Mouse (Mus musculus) embryonic facial prominence, embryonic 11.5 days (tissue): Measurements from ENCODE around the gene Gpr157. TPM values are rescaled to one million over a fixed set of nuclear protein-coding genes. Genes with fewer than 3 reads are reported as not detected.
A peak's percentile ranks its signal among the peaks of the same experiment; 100 is the strongest.

Experiments used
- ATAC-seq: fragments of 200-750 bp; cut with Nextera tagmentation; replicated peaks from 2 replicates; pipeline ENCODE4 v1.8.0; 2017; ENCODE audit warnings: low read depth; ENCODE audit not compliant: insufficient number of reproducible peaks, low FRiP score, low TSS enrichment
- DNase-seq: peaks from one replicate; pipeline ENCODE4 v3.0.0-alpha.2; 2015; ENCODE audit warnings: low spot score
- H3K27ac ChIP-seq: fragments of 300-500 bp; sonication (generic); replicated peaks from 2 replicates; pipeline ENCODE4 v1.5.1; 2014; ENCODE audit warnings: mild to moderate bottlenecking, low read depth, low read length, control low read depth
- H3K27me3 ChIP-seq: fragments of 300-500 bp; sonication (generic); 2 replicates; pipeline ENCODE4 v1.6.1; 2014; ENCODE audit warnings: mild to moderate bottlenecking, low read length, moderate library complexity, mixed read lengths; ENCODE audit not compliant: control insufficient read depth, insufficient read depth
- H3K36me3 ChIP-seq: fragments of 300-500 bp; sonication (generic); replicated peaks from 2 replicates; pipeline ENCODE4 v1.6.1; 2014; ENCODE audit warnings: low read depth, mild to moderate bottlenecking, low read length, moderate library complexity, mixed read lengths; ENCODE audit not compliant: control insufficient read depth, insufficient read depth
- H3K4me1 ChIP-seq: fragments of 300-500 bp; sonication (generic); 2 replicates; pipeline ENCODE4 v1.6.1; 2014; ENCODE audit warnings: low read length, mixed read lengths; ENCODE audit not compliant: control insufficient read depth, insufficient read depth
- H3K4me2 ChIP-seq: fragments of 300-500 bp; sonication (generic); 2 replicates; pipeline ENCODE4 v1.6.1; 2014; ENCODE audit warnings: low read depth, mild to moderate bottlenecking, control low read depth, low read length, moderate library complexity
- H3K4me3 ChIP-seq: fragments of 300-500 bp; sonication (generic); 2 replicates; pipeline ENCODE4 v1.5.1; 2014; ENCODE audit warnings: low read depth, low read length, control low read depth
- H3K9ac ChIP-seq: fragments of 300-500 bp; sonication (generic); replicated peaks from 2 replicates; pipeline ENCODE4 v1.6.1; 2014; ENCODE audit warnings: mild to moderate bottlenecking, control low read depth, low read length
- H3K9me3 ChIP-seq: fragments of 300-500 bp; sonication (generic); replicated peaks from 2 replicates; pipeline ENCODE4 v1.6.1; 2016; ENCODE audit warnings: mild to moderate bottlenecking, low read length, inconsistent platforms, mixed read lengths; ENCODE audit not compliant: control insufficient read depth
- WGBS: fragments of 180-500 bp; shearing (Covaris S2); extraction: QIAGEN DNeasy Blood & Tissue Kit; methylation state at CpG from one replicate; pipeline ENCODE4 v1.1.7; 2014; 5-methylcytosine and 5-hydroxymethylcytosine counted together
- polyA plus RNA-seq: library from polyadenylated mRNA; unstranded; fragments of >200 nt; fragmentation: Nextera tagmentation; extraction: Ambion mirVana; gene quantifications from 2 replicates; pipeline ENCODE4 v1.2.1, GENCODE M21; 2014

Gene Gpr157
- polyA plus RNA-seq, 1 experiment from 2014 or later = 0.28 TPM

DNA sequence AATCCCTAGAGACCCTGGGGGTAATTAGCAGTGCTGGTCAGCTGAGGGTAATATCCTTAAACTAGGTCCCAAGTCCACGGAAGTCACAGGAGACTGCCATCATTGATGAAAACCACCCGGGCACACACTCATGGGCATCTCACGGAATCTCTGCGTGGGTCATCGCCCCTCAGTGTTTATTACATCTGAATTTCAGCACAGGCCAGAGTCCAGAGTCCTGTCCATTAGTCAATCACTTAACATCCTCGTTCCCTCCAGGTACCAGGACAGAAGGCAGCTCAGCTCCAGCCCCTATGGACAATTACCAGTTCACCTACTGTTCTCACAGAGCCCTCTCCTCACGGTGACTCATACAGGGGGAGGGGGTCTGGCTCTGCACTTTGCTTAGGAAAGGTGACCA lies 15.7 kb downstream of the Gpr157 start:
- Histone ChIP-seq H3K4me3 (no peak overlapping the region), H3K4me2 (no peak overlapping the region), H3K27me3 (no peaks in the 10 kb centered on the region), H3K27ac (no peak overlapping the region), H3K36me3 (no peaks in the 10 kb centered on the region), H3K9me3 (no peaks in the 10 kb centered on the region), H3K9ac (no peak overlapping the region), H3K4me1 (no peaks in the 10 kb centered on the region)
- no peak for ATAC-seq
- DNase-seq = no peak
- WGBS = 88% methylated on average over 7 of the region's 7 CpGs

DNA sequence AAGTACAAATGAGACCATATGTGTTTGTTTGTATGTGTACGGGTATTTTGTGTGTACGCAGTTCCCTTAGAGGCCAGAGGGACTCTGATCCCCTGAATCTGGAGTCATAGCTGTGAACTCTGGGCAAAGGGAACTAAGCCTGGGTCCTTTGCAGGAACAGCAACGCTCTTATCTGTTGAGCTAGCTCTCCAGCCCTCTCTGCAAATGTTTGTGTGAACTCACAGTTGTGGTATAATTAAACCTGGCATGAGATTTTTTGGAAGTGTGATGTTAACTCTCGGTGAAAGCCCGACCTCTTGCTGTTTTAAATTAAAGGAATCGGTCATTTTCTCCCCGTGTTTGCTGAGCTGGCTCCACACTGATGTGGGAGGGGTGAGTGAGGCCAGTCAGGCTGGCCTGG lies 18.5 kb downstream of the Gpr157 start:
- no peaks in the 10 kb centered on the region for H3K36me3 ChIP-seq
- no peak for DNase-seq
- no peak overlapping the region for H3K4me3 ChIP-seq
- H3K27ac ChIP-seq = no peak overlapping the region
- no peaks in the 10 kb centered on the region for H3K4me1 ChIP-seq
- 47% methylated on average over 7 of the region's 7 CpGs for WGBS
- no peak for ATAC-seq
- no peaks in the 10 kb centered on the region for H3K27me3 ChIP-seq
- no peak overlapping the region for H3K9ac ChIP-seq
- H3K4me2 ChIP-seq = no peak overlapping the region
- H3K9me3 ChIP-seq = no peaks in the 10 kb centered on the region

GRCm38 (mm10) chr4:150106637-150107036 lies 19.5 kb downstream of the Gpr157 start:
- H3K4me1 ChIP-seq = no peaks in the 10 kb centered on the region
- no peaks in the 10 kb centered on the region for H3K27me3 ChIP-seq
- H3K9me3 ChIP-seq = no peaks in the 10 kb centered on the region
- H3K27ac ChIP-seq = no peak overlapping the region
- no peak overlapping the region for H3K4me2 ChIP-seq
- no peaks in the 10 kb centered on the region for H3K36me3 ChIP-seq
- 81% methylated on average over 5 of the region's 5 CpGs for WGBS
- no peak for DNase-seq
- H3K4me3 ChIP-seq = no peak overlapping the region
- no peak for ATAC-seq
- H3K9ac ChIP-seq = no peak overlapping the region

GRCm38 (mm10) chr4:150109636-150110035 lies 22.5 kb downstream of the Gpr157 start:
- Histone ChIP-seq H3K9ac (no peak overlapping the region), H3K9me3 (no peaks in the 10 kb centered on the region), H3K36me3 (no peaks in the 10 kb centered on the region), H3K4me1 (no peaks in the 10 kb centered on the region), H3K27ac (no peak overlapping the region), H3K27me3 (no peaks in the 10 kb centered on the region), H3K4me2 (no peak overlapping the region), H3K4me3 (no peak overlapping the region)
- no peak for DNase-seq
- ATAC-seq = no peak
- WGBS = 74% methylated on average over 3 of the region's 3 CpGs

DNA sequence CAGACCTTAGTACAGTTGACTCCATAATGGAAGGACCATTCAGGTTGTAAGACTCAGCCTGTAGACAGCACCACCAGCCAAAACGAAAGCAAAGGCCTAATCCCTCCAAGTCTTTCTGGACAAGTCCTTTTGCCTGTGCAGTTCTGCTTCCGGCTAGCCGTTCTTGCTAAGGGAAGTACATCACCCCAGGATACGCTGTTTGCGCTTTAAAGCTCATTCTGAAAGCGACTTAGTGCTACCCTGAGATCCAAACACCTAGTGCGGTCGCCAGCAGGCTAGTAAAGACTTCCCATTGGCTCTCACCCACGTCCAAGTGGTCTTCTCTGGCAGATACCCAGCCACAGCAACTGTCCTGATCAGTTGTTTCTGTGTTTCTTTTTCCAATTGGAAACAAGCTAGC lies 23.2 kb downstream of the Gpr157 start:
- no peak for ATAC-seq

DNA sequence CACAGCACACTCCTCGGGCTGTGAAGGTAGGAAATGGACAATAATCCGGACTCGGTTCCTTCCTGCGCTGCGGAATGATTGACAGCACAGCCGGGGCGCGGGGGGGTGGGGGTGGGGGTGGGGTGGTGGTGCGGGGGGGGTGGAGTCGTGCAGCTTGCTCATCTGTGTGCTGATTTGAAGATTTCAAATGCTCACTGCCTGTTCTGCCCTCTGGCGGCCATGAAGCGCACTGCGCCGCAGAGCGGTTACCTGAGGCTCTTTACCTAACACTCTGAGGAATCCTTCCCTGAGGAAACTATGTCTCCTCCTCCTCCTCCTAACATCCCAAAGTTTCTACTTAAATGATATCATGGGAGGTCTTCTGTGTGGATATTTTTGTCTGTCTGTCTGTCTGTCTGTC lies 25.7 kb downstream of the Gpr157 start:
- no peak overlapping the region for H3K4me3 ChIP-seq

More for the DNA sequence above, 23.2 kb downstream of the Gpr157 start:
- Histone ChIP-seq H3K36me3 (no peaks in the 10 kb centered on the region), H3K4me3 (no peak overlapping the region), H3K4me2 (no peak overlapping the region), H3K9me3 (no peaks in the 10 kb centered on the region), H3K9ac (no peak overlapping the region), H3K4me1 (no peaks in the 10 kb centered on the region), H3K27ac (no peak overlapping the region), H3K27me3 (no peaks in the 10 kb centered on the region)
- WGBS = 72% methylated on average over 9 of the region's 9 CpGs
- DNase-seq = no peak

GRCm38 (mm10) chr4:150114505-150115061 lies 27.4 kb downstream of the Gpr157 start:
- no peak overlapping the region for H3K9ac ChIP-seq
- no peak overlapping the region for H3K4me2 ChIP-seq
- no peaks in the 10 kb centered on the region for H3K27me3 ChIP-seq
- H3K27ac ChIP-seq = no peak overlapping the region
- no peak for DNase-seq
- ATAC-seq = no peak
- H3K36me3 ChIP-seq = no peaks in the 10 kb centered on the region
- H3K4me3 ChIP-seq = no peak overlapping the region
- WGBS = 90% methylated on average over 26 of the region's 26 CpGs
- H3K9me3 ChIP-seq = no peaks in the 10 kb centered on the region
- H3K4me1 ChIP-seq = no peaks in the 10 kb centered on the region; the same call in 1 of the 2 replicates

More for the DNA sequence above, 25.7 kb downstream of the Gpr157 start:
- Histone ChIP-seq H3K4me1 (no peaks in the 10 kb centered on the region), H3K27ac (no peak overlapping the region), H3K9ac (no peak overlapping the region), H3K27me3 (no peaks in the 10 kb centered on the region), H3K4me2 (no peak overlapping the region), H3K36me3 (no peaks in the 10 kb centered on the region), H3K9me3 (no peaks in the 10 kb centered on the region)
- DNase-seq = peak; percentile 75
- WGBS = 6% methylated on average over 15 of the region's 15 CpGs
- ATAC-seq = no peak

- no peaks in the 10 kb centered on the region; the same call in 1 of the 2 replicates for H3K4me1 ChIP-seq
- no peak overlapping the region for H3K4me2 ChIP-seq
- DNase-seq (peak; percentile 35), ATAC-seq (no peak)
- H3K4me3 ChIP-seq = no peak overlapping the region
- H3K9ac ChIP-seq = no peak overlapping the region
- H3K36me3 ChIP-seq = no peaks in the 10 kb centered on the region
- no peaks in the 10 kb centered on the region for H3K9me3 ChIP-seq
- 47% methylated on average over 5 of the region's 5 CpGs for WGBS
- H3K27me3 ChIP-seq = no peaks in the 10 kb centered on the region
- H3K27ac ChIP-seq = no peak overlapping the region
Measured at GRCm38 (mm10) chr4:150117311-150117710, 30.1 kb downstream of the Gpr157 start.
